Mouse (Mus musculus) liver, adult 2 months (tissue): ENCODE data around the gene Ankrd50. TPM values are rescaled to one million over a fixed set of nuclear protein-coding genes. Genes with fewer than 3 reads are reported as not detected.
A peak's percentile ranks its signal among the peaks of the same experiment; 100 is the strongest.

Source experiments
- DNase-seq: peaks from one replicate; pipeline ENCODE4 v3.0.0-alpha.2; 2011; ENCODE audit warnings: low read depth, low spot score; ENCODE audit errors: extremely low read depth
- H3K27ac ChIP-seq: fragments of 200-500 bp; replicated peaks from 2 replicates; pipeline ENCODE4 v1.5.1; 2012; ENCODE audit warnings: low read depth, mild to moderate bottlenecking, control low read depth, inconsistent platforms, low read length; ENCODE audit not compliant: insufficient read depth
- H3K27me3 ChIP-seq: fragments of 200-500 bp; 2 replicates; pipeline ENCODE4 v1.6.1; 2012; ENCODE audit warnings: mild to moderate bottlenecking, moderate library complexity, low read length, inconsistent platforms; ENCODE audit not compliant: control insufficient read depth, insufficient read depth
- H3K36me3 ChIP-seq: fragments of 200-500 bp; 2 replicates; pipeline ENCODE4 v1.6.1; 2012; ENCODE audit warnings: low read length, inconsistent platforms; ENCODE audit not compliant: control insufficient read depth, insufficient read depth
- H3K4me1 ChIP-seq: fragments of 200-500 bp; 2 replicates; pipeline ENCODE4 v1.6.1; 2011; ENCODE audit warnings: low read length; ENCODE audit not compliant: control insufficient read depth, insufficient read depth
- H3K4me3 ChIP-seq: fragments of 200-500 bp; 2 replicates; pipeline ENCODE4 v1.5.1; 2011; ENCODE audit warnings: low read depth, mild to moderate bottlenecking, control low read depth, low read length, moderate library complexity; ENCODE audit not compliant: insufficient read depth
- H3K79me2 ChIP-seq: fragments of 200-500 bp; 2 replicates; pipeline ENCODE4 v1.6.1; 2012; ENCODE audit warnings: inconsistent platforms, mild to moderate bottlenecking, low read length, moderate library complexity; ENCODE audit not compliant: control insufficient read depth, insufficient read depth
- H3K9ac ChIP-seq: fragments of 200-500 bp; 2 replicates; pipeline ENCODE4 v1.6.1; 2012; ENCODE audit warnings: low read depth, mild to moderate bottlenecking, control low read depth, inconsistent platforms, low read length
- CTCF ChIP-seq: fragments of 200-500 bp; IDR thresholded peaks from 2 replicates; pipeline ENCODE4 v1.5.1; 2011; ENCODE audit warnings: low read depth, low read length, control low read depth
- POLR2A ChIP-seq: fragments of 200-500 bp; IDR thresholded peaks from 2 replicates; pipeline ENCODE4 v1.6.1; 2011; ENCODE audit warnings: low read length, control low read depth; ENCODE audit not compliant: insufficient read depth; ENCODE audit errors: extremely low read depth
- WGBS: fragments of 180-500 bp; shearing (Covaris S2); methylation state at CpG from one replicate; pipeline ENCODE4 v1.1.7; 2018; 5-methylcytosine and 5-hydroxymethylcytosine counted together
- polyA plus RNA-seq: library from polyadenylated mRNA; depleted of rRNA; stranded (reverse); fragments of >200 nt; gene quantifications from 2 replicates; pipeline ENCODE4 v1.2.3, GENCODE M21; 2012
- total RNA-seq: library from RNA; depleted of rRNA; stranded (reverse); fragments of >200 nt; gene quantifications from 2 replicates; pipeline ENCODE4 v1.2.3, GENCODE M21; 2014

The Ankrd50 gene
- total and polyA plus RNA-seq, 2 experiments, result 4.8 to 5.4 TPM

GRCm38 (mm10) chr3:38490720-38491119, 6.1 kb upstream of the Ankrd50 start:
- no peak for DNase-seq
- Histone ChIP-seq H3K4me1 (no peaks in the 10 kb centered on the region), H3K27me3 (no peaks in the 10 kb centered on the region), H3K9ac (no peak overlapping the region), H3K79me2 (no peaks in the 10 kb centered on the region), H3K27ac (no peak overlapping the region), H3K4me3 (no peak overlapping the region), H3K36me3 (no peaks in the 10 kb centered on the region)
- TF ChIP-seq CTCF, result no peak
- TF ChIP-seq POLR2A, result no peak
- 91% methylated on average over 2 of the region's 2 CpGs for WGBS

GRCm38 (mm10) chr3:38485107-38485545, 482 bp upstream of the Ankrd50 start:
- peak; percentile 62 for TF ChIP-seq POLR2A
- no peak for TF ChIP-seq CTCF
- WGBS, result 4% methylated on average over 26 of the region's 26 CpGs
- no peak overlapping the region for H3K27ac ChIP-seq

GRCm38 (mm10) chr3:38483551-38483950, 1.1 kb downstream of the Ankrd50 start:
- Histone ChIP-seq H3K79me2 (peaks cover 5% of the 10 kb centered on the region; the same call in 1 of the 2 replicates), H3K27me3 (no peaks in the 10 kb centered on the region), H3K9ac (no peak overlapping the region), H3K4me3 (peak overlapping the region; percentile 84; the same call in 1 of the 2 replicates), H3K36me3 (no peaks in the 10 kb centered on the region), H3K4me1 (0 out of 2 replicates have a peak, but pooled peaks cover 4% of the 10 kb centered on the region), H3K27ac (no peak overlapping the region)
- peak; percentile 10 for DNase-seq
- TF ChIP-seq POLR2A (no peak), CTCF (no peak)
- WGBS, result 53% methylated on average over 10 of the region's 10 CpGs

More at GRCm38 (mm10) chr3:38485107-38485545, 482 bp upstream of the Ankrd50 start:
- DNase-seq, result no peak
- peak overlapping the region; percentile 84 for H3K4me3 ChIP-seq
- H3K4me1 ChIP-seq, result 0 out of 2 replicates have a peak, but pooled peaks cover 2% of the 10 kb centered on the region
- H3K9ac ChIP-seq, result peak overlapping the region; percentile 65
- H3K79me2 ChIP-seq, result peaks cover 5% of the 10 kb centered on the region; the same call in 1 of the 2 replicates
- H3K36me3 ChIP-seq, result no peaks in the 10 kb centered on the region
- no peaks in the 10 kb centered on the region for H3K27me3 ChIP-seq

- 81% methylated on average over 11 of the region's 11 CpGs for WGBS
- TF ChIP-seq POLR2A (no peak), CTCF (no peak)
- peaks cover 5% of the 10 kb centered on the region; the same call in 1 of the 2 replicates for H3K79me2 ChIP-seq
- H3K36me3 ChIP-seq, result no peaks in the 10 kb centered on the region
- no peak for DNase-seq
- 0 out of 2 replicates have a peak, but pooled peaks cover 4% of the 10 kb centered on the region for H3K4me1 ChIP-seq
- 0 out of 2 replicates have a peak overlapping the region, but pooled peaks have one; percentile 26 for H3K9ac ChIP-seq
- no peak overlapping the region for H3K27ac ChIP-seq
- peak overlapping the region; percentile 47; the same call in 1 of the 2 replicates for H3K4me3 ChIP-seq
- no peaks in the 10 kb centered on the region for H3K27me3 ChIP-seq
Observed at GRCm38 (mm10) chr3:38482749-38483148, 1.9 kb downstream of the Ankrd50 start.

- peaks cover 8% of the 10 kb centered on the region; the same call in 1 of the 2 replicates for H3K79me2 ChIP-seq
- no peak overlapping the region for H3K27ac ChIP-seq
- no peak overlapping the region for H3K9ac ChIP-seq
- TF ChIP-seq POLR2A (no peak), CTCF (no peak)
- no peak for DNase-seq
- H3K4me1 ChIP-seq, result 0 out of 2 replicates have a peak, but pooled peaks cover 4% of the 10 kb centered on the region
- H3K4me3 ChIP-seq, result no peak overlapping the region
- WGBS, result 70% methylated on average over 1 of the region's 1 CpGs
- H3K27me3 ChIP-seq, result no peaks in the 10 kb centered on the region
- H3K36me3 ChIP-seq, result 0 out of 2 replicates have a peak, but pooled peaks cover 2% of the 10 kb centered on the region
Observed at GRCm38 (mm10) chr3:38481106-38481505, 3.5 kb downstream of the Ankrd50 start.

GRCm38 (mm10) chr3:38477936-38478335, 6.7 kb downstream of the Ankrd50 start:
- 100% methylated on average over 1 of the region's 1 CpGs for WGBS
- Histone ChIP-seq H3K4me1 (0 out of 2 replicates have a peak, but pooled peaks cover 4% of the 10 kb centered on the region), H3K79me2 (peaks cover 18% of the 10 kb centered on the region), H3K27ac (no peak overlapping the region), H3K27me3 (no peaks in the 10 kb centered on the region), H3K36me3 (0 out of 2 replicates have a peak, but pooled peaks cover 2% of the 10 kb centered on the region), H3K9ac (no peak overlapping the region), H3K4me3 (no peak overlapping the region)
- DNase-seq, result no peak
- TF ChIP-seq POLR2A (no peak), CTCF (no peak)
